Mouse (Mus musculus) heart, embryonic 15.5 days (tissue): ENCODE results near the gene Akap7. TPM values are rescaled to one million over a fixed set of nuclear protein-coding genes. Genes with fewer than 3 reads are reported as not detected.

Source experiments
- ATAC-seq: fragments of 200-750 bp; cut with Nextera tagmentation; replicated peaks from 2 replicates; pipeline ENCODE4 v1.8.0; 2017; ENCODE audit warnings: low read depth, moderate TSS enrichment; ENCODE audit not compliant: insufficient number of reproducible peaks, insufficient read depth, low FRiP score
- H3K27ac ChIP-seq: fragments of 300-500 bp; sonication (generic); 2 replicates; pipeline ENCODE4 v1.5.1; 2015; ENCODE audit warnings: mild to moderate bottlenecking, inconsistent platforms
- H3K27me3 ChIP-seq: fragments of 300-500 bp; sonication (generic); 2 replicates; pipeline ENCODE4 v1.6.1; 2015; ENCODE audit warnings: inconsistent platforms
- H3K36me3 ChIP-seq: fragments of 300-500 bp; sonication (generic); 2 replicates; pipeline ENCODE4 v1.6.1; 2015; ENCODE audit warnings: mild to moderate bottlenecking, inconsistent platforms
- H3K4me1 ChIP-seq: fragments of 300-500 bp; sonication (generic); replicated peaks from 2 replicates; pipeline ENCODE4 v1.6.1; 2015; ENCODE audit warnings: inconsistent platforms
- H3K4me2 ChIP-seq: fragments of 300-500 bp; sonication (generic); 2 replicates; pipeline ENCODE4 v1.6.1; 2015; ENCODE audit warnings: inconsistent platforms, mild to moderate bottlenecking, moderate library complexity
- H3K4me3 ChIP-seq: fragments of 300-500 bp; sonication (generic); 2 replicates; pipeline ENCODE4 v1.5.1; 2015; ENCODE audit warnings: mild to moderate bottlenecking, inconsistent platforms
- H3K9ac ChIP-seq: fragments of 300-500 bp; sonication (generic); 2 replicates; pipeline ENCODE4 v1.6.1; 2015; ENCODE audit warnings: mild to moderate bottlenecking, inconsistent platforms
- H3K9me3 ChIP-seq: fragments of 300-500 bp; sonication (generic); replicated peaks from 2 replicates; pipeline ENCODE4 v1.6.1; 2016; ENCODE audit warnings: inconsistent platforms
- WGBS: fragments of 180-500 bp; shearing (Covaris S2); methylation state at CpG from one replicate; pipeline ENCODE4 v1.1.7; 2015; ENCODE audit warnings: mixed read lengths; 5-methylcytosine and 5-hydroxymethylcytosine counted together
- polyA plus RNA-seq: library from polyadenylated mRNA; unstranded; fragments of >200 nt; fragmentation: Nextera tagmentation; extraction: Ambion mirVana; gene quantifications from 2 replicates; pipeline ENCODE4 v1.2.1, GENCODE M21; 2015

The Akap7 gene
- 22.2 and 29.9 TPM in 2 replicates for polyA plus RNA-seq

DNA sequence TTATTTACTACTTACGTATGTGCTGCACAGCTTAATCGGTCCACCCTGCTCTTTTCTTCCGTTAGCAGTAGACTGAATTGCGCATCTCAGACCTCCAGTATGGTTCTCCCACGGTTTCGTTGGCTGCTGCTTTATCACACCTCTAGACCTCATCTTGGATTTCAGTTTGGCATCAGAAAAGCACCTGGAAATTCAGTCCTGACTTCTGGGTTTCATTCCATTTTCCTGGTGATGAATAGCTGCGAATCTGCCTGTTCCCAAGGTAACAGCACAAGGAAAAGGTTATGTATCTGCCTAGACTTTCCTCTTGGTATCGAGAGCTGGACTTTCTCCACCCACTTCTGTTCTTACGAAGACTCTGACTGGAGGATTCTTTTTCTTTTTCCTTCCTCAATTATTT is at the start of gene Akap7:
TSS of gene Akap7 (minus strand) at position 101 of the 400 bp plus-strand sequence.
- Histone ChIP-seq H3K9me3 (no peaks in the 10 kb centered on the region), H3K27ac (no peak within 1 kb of the TSS), H3K4me1 (0 out of 2 replicates have a peak, but pooled peaks cover 4% of the 10 kb centered on the region), H3K9ac (no peak within 1 kb of the TSS), H3K36me3 (no peaks in the 10 kb centered on the region), H3K4me2 (no peak within 1 kb of the TSS), H3K27me3 (no peaks in the 10 kb centered on the region), H3K4me3 (no peak within 1 kb of the TSS)
- ATAC-seq, result no peak
- 90% methylated on average over 9 of the region's 9 CpGs for WGBS

DNA sequence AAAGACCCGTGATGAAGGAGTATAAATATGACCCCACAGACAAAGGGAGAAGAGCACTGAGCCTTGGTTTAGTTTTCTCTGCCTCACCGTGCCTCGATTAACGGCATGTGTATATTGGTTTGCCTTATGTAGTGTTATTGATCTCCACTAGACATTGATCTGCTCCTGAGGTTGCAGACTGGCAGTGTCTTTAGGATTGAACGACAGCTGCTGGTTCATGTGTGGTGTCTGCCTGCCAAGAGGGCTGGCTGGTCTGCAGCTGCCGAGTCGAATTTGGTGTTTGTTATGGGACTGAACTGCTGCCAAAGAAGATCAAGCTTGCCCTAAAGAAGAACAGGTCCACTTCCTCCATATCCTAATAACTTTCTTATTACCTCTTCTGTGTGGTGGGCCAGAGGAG is 46.7 kb upstream of the Akap7 start:
- no peak overlapping the region for H3K27ac ChIP-seq
- ATAC-seq, result no peak
- H3K9ac ChIP-seq, result no peak overlapping the region
- H3K4me2 ChIP-seq, result no peak overlapping the region
- H3K9me3 ChIP-seq, result no peaks in the 10 kb centered on the region
- WGBS, result 86% methylated on average over 7 of the region's 7 CpGs
- no peaks in the 10 kb centered on the region for H3K27me3 ChIP-seq
- no peaks in the 10 kb centered on the region for H3K4me1 ChIP-seq
- no peaks in the 10 kb centered on the region for H3K36me3 ChIP-seq
- no peak overlapping the region for H3K4me3 ChIP-seq

- H3K9me3 ChIP-seq, result no peaks in the 10 kb centered on the region
- 90% methylated on average over 3 of the region's 3 CpGs for WGBS
- no peaks in the 10 kb centered on the region for H3K4me1 ChIP-seq
- no peak overlapping the region for H3K9ac ChIP-seq
- no peak overlapping the region for H3K27ac ChIP-seq
- H3K36me3 ChIP-seq, result no peaks in the 10 kb centered on the region
- H3K27me3 ChIP-seq, result no peaks in the 10 kb centered on the region
- H3K4me2 ChIP-seq, result no peak overlapping the region
- ATAC-seq, result no peak
- no peak overlapping the region for H3K4me3 ChIP-seq
Measured at GRCm38 (mm10) chr10:25353941-25354340, 46.3 kb upstream of the Akap7 start.

DNA sequence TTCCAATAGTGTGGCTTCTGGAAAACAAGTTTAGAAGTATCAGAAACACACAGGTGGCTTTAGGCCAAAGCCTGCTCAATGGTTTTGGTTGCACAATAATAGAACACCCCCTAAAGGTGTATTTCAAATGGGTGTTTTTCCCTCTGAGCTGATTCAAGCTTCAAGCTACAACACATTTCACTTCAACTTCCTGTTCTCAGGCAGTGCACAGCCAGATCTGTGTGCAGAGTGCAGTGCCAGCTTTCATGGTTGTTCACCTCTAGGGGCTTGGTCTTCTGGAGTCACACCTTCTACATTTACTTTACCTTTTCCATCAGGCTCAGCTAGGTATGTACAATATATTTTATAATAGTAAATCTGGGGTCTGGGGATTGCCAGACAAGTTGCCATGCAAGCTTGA is 35.1 kb upstream of the Akap7 start:
- no peak overlapping the region for H3K9ac ChIP-seq

GRCm38 (mm10) chr10:25340675-25341074 is 33.0 kb upstream of the Akap7 start:
- no peaks in the 10 kb centered on the region for H3K9me3 ChIP-seq
- no peak overlapping the region for H3K4me3 ChIP-seq
- H3K4me1 ChIP-seq, result no peaks in the 10 kb centered on the region
- H3K27me3 ChIP-seq, result no peaks in the 10 kb centered on the region
- H3K9ac ChIP-seq, result no peak overlapping the region
- ATAC-seq, result no peak
- WGBS, result 89% methylated on average over 5 of the region's 5 CpGs
- no peaks in the 10 kb centered on the region for H3K36me3 ChIP-seq
- no peak overlapping the region for H3K4me2 ChIP-seq
- H3K27ac ChIP-seq, result no peak overlapping the region

More for the DNA sequence above, 35.1 kb upstream of the Akap7 start:
- no peak overlapping the region for H3K4me3 ChIP-seq
- no peaks in the 10 kb centered on the region for H3K4me1 ChIP-seq
- H3K27ac ChIP-seq, result no peak overlapping the region
- no peaks in the 10 kb centered on the region for H3K27me3 ChIP-seq
- H3K9me3 ChIP-seq, result no peaks in the 10 kb centered on the region
- H3K4me2 ChIP-seq, result no peak overlapping the region
- no peaks in the 10 kb centered on the region for H3K36me3 ChIP-seq
- no peak for ATAC-seq

DNA sequence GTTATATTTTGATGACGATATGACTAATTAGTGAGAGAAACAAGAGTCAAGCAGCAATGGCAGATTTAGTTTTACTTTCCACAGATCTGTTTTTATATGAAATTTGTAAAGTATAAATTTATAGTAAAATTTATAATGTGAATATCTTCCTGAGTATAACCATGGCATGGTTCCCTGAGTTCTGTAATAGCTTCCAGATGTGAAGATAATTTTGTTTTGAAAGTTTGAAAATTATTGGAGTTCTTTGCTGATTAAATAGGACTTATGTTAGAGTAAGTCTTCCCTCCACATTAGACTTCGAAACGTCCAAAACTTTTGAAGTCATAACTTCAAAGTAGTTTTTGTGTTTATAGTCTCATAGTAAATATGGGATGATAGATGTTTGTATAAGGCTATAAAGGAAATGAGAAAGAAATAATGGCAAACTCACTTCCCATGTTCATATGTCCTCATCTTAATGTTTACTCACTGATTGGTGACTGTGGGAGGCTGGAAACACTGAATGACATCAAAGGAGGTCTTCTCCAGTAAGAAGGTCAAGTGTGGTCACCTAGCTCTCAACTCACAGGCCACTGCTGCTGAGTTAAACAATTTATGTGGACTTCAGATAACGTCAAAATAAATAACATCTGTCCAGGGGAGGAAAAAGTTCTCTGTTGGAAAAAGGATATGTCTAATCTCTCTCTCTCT is 25.9 kb upstream of the Akap7 start:
- Histone ChIP-seq H3K9ac (no peak overlapping the region), H3K9me3 (no peaks in the 10 kb centered on the region), H3K27ac (no peak overlapping the region), H3K4me1 (peaks cover 5% of the 10 kb centered on the region; the same call in 1 of the 2 replicates), H3K4me3 (no peak overlapping the region), H3K27me3 (no peaks in the 10 kb centered on the region), H3K4me2 (no peak overlapping the region), H3K36me3 (no peaks in the 10 kb centered on the region)
- 70% methylated on average over 4 of the region's 4 CpGs for WGBS
- ATAC-seq, result no peak

- Histone ChIP-seq H3K4me2 (no peak overlapping the region), H3K4me3 (no peak overlapping the region), H3K27ac (peak overlapping the region; percentile 40; the same call in 1 of the 2 replicates), H3K4me1 (peaks cover 5% of the 10 kb centered on the region; the same call in 1 of the 2 replicates), H3K36me3 (no peaks in the 10 kb centered on the region), H3K9me3 (no peaks in the 10 kb centered on the region), H3K9ac (no peak overlapping the region), H3K27me3 (no peaks in the 10 kb centered on the region)
- 55% methylated on average over 9 of the region's 9 CpGs for WGBS
- peak; percentile 47; the same call in 1 of the 2 replicates for ATAC-seq
Measured at GRCm38 (mm10) chr10:25331321-25332049, 23.8 kb upstream of the Akap7 start.

DNA sequence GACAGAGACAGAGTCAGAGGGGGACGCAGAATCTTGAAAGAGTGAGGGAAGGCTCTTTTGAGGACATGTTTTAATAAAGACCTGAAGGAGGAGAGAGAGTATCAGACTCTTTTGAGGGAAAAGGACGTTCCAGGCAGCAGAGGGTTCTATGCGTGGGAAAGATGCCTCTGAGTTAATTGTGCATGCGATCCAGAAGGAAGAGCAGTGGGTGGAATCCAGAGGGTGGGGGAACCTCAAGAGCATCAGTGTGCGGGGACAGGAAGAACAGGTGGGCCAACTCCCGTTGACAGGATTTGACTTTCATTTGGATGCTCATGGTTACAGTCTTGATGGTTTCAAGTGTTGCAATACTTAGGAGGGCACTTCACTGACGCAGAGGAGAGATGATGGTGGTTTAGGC is 22.4 kb upstream of the Akap7 start:
- Histone ChIP-seq H3K4me2 (no peak overlapping the region), H3K27ac (no peak overlapping the region), H3K36me3 (no peaks in the 10 kb centered on the region), H3K4me1 (peaks cover 5% of the 10 kb centered on the region; the same call in 1 of the 2 replicates), H3K9me3 (no peaks in the 10 kb centered on the region), H3K4me3 (no peak overlapping the region), H3K27me3 (no peaks in the 10 kb centered on the region), H3K9ac (no peak overlapping the region)
- WGBS, result 80% methylated on average over 7 of the region's 7 CpGs
- no peak for ATAC-seq

- WGBS, result 83% methylated on average over 6 of the region's 6 CpGs
- Histone ChIP-seq H3K27me3 (no peaks in the 10 kb centered on the region), H3K27ac (no peak overlapping the region), H3K9me3 (no peaks in the 10 kb centered on the region), H3K4me1 (peaks cover 5% of the 10 kb centered on the region; the same call in 1 of the 2 replicates), H3K4me3 (no peak overlapping the region), H3K4me2 (no peak overlapping the region), H3K36me3 (no peaks in the 10 kb centered on the region), H3K9ac (no peak overlapping the region)
- ATAC-seq, result no peak
Measured at GRCm38 (mm10) chr10:25327511-25327910, 19.8 kb upstream of the Akap7 start.

DNA sequence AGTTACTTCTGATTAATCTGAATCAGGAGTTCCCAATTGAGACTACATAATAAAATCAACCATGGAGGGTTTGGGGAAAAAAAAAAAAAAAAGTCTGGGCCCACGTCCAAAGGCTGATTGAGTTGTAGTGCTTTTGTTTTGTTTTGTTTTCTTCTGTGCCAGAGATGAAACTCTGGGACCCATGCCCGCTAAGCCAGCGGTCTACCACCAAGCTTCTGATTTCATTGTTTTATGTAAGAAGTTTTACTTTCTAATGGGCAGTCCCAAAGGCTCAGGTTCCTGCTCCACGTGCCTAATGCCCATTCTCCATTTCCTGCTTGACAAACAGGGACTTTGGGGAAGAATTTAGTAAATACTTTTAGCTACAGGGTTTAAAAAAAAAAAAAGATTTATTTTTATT is 18.0 kb upstream of the Akap7 start:
- ATAC-seq, result no peak
- H3K4me1 ChIP-seq, result no peaks in the 10 kb centered on the region
- H3K4me3 ChIP-seq, result no peak overlapping the region
- no peak overlapping the region for H3K27ac ChIP-seq
- H3K9ac ChIP-seq, result no peak overlapping the region
- no peaks in the 10 kb centered on the region for H3K27me3 ChIP-seq
- H3K9me3 ChIP-seq, result no peaks in the 10 kb centered on the region
- H3K4me2 ChIP-seq, result no peak overlapping the region
- H3K36me3 ChIP-seq, result no peaks in the 10 kb centered on the region
- 46% methylated on average over 4 of the region's 4 CpGs for WGBS

DNA sequence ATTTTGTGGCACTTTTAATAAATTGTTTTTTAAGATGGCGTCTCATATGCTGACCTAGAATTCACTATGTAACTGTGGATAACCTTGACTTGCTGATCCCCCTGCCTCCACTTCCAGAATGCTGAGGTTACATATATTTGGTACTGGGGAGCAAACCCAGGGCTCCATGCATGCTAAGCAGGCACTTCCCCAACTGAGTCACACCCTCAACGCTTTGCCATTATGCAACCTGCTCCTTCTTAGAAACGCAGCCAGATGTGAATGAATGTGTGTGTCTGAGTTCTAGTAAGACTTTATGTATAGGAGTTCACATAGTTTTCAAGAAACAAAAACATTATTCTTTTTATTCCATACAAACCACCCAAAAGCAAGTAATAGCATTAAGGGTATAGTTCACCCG is 13.5 kb upstream of the Akap7 start:
- Histone ChIP-seq H3K27me3 (no peaks in the 10 kb centered on the region), H3K4me3 (no peak overlapping the region), H3K27ac (no peak overlapping the region), H3K9me3 (no peaks in the 10 kb centered on the region), H3K36me3 (no peaks in the 10 kb centered on the region), H3K4me1 (peaks cover 17% of the 10 kb centered on the region), H3K9ac (no peak overlapping the region), H3K4me2 (no peak overlapping the region)
- 83% methylated on average over 4 of the region's 4 CpGs for WGBS
- no peak for ATAC-seq

- Histone ChIP-seq H3K27me3 (no peaks in the 10 kb centered on the region), H3K27ac (no peak overlapping the region), H3K9ac (no peak overlapping the region), H3K4me1 (peaks cover 17% of the 10 kb centered on the region), H3K36me3 (no peaks in the 10 kb centered on the region), H3K9me3 (no peaks in the 10 kb centered on the region), H3K4me2 (no peak overlapping the region), H3K4me3 (no peak overlapping the region)
- ATAC-seq, result no peak
Measured at GRCm38 (mm10) chr10:25319531-25319930, 11.9 kb upstream of the Akap7 start.
